Mouse (Mus musculus) gastrocnemius, adult 2 months (tissue): ENCODE measurements around the gene Ilkap. TPM values are rescaled to one million over a fixed set of nuclear protein-coding genes. Genes with fewer than 3 reads are reported as not detected.

Experiments used
- DNase-seq: peaks from one replicate; pipeline ENCODE4 v3.0.0; 2022
- H3K27ac ChIP-seq: fragments of 200-600 bp; 2 replicates; pipeline ENCODE4 v1.8.1; 2022; ENCODE audit warnings: mild to moderate bottlenecking
- H3K4me3 ChIP-seq: fragments of 200-600 bp; 2 replicates; pipeline ENCODE4 v1.8.1; 2022; ENCODE audit warnings: mild to moderate bottlenecking, moderate library complexity
- CTCF ChIP-seq: fragments of 200-600 bp; IDR thresholded peaks from 2 replicates; pipeline ENCODE4 v1.8.1; 2022; ENCODE audit warnings: antibody characterized with exemption, mild to moderate bottlenecking, moderate library complexity
- intact Hi-C: fragments of 180-260 bp; cut with DNase I; formaldehyde crosslinking; loops from one replicate; pipeline ENCODE4 v1.15.1; 2025
- total RNA-seq, 2 experiments: library from RNA; stranded (reverse); gene quantifications; 2 replicates each; pipeline ENCODE4 v1.2.3; 2021

Gene Ilkap
- total RNA-seq, 2 experiments from 2014 or later, result 38.3 to 44.6 TPM

DNA sequence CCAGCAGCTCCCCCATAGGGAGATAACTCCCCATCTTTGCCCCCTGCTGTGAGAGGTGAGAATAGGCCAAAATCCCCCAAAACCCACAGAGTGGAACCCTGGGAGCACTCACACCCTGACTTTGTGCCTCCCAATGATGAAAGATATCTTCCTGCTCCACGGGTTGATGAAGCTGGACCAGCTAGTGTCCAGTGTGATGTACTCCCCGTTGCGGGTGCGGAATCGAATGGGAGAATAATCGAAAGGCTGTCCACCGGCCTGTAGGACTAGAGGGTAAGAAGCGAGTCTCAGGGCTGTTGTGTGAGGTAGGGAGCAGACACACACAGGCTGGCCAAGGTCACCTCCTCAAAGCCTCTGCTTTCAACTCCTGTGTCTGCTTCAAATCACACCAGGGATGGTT is 36.3 kb upstream of the Ilkap start:
- intact Hi-C loops, result no loop called here
- no peak for TF ChIP-seq CTCF
- peak overlapping the region; percentile 90 for H3K27ac ChIP-seq
- DNase-seq, result no peak
- no peak overlapping the region for H3K4me3 ChIP-seq

DNA sequence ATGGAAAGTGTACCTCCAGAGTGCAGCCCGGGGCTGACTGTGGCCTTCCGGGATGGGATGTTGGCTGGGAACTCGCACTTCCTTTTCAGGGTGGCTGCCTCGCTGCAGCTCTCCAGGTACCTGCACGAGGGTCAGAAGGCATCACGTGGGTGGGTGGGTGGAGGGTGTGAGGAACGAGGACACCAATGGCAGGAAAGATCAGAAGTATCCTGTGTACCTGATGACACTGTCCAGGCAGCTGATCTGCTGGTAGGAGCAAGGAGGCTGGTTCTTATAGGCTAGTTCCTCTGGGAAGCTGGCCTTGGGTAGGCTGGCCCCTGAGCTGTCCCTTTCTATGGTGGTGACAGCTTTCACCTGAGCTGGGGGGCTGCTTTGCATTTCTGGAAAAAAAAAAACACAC is 32.1 kb upstream of the Ilkap start:
- TF ChIP-seq CTCF, result no peak
- intact Hi-C loops, result no loop called here
- no peak overlapping the region for H3K4me3 ChIP-seq
- DNase-seq, result no peak
- no peak overlapping the region for H3K27ac ChIP-seq

DNA sequence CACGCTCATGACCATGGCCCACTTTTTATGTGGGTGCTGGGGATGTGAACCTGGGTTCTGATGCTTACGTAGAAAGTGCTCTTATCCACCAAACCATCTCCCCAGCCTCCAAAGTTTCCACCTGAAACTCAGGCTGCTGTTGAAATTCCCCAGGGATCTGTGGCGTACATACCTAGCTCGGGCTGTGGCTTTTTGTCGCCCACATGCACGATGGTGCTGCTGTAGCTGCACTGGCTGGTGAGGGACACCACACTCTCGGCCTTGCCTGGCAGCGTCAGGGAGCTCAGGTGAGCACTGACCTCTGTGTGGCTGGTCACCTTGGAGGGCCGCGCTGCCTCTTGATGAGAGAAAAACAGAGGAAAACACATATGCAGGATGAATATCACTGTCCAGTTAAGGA is 30.6 kb upstream of the Ilkap start:
- intact Hi-C loops, result loop anchor here (2.0 kb wide), 1 partner anchor 30 kb away; the partner anchor contains the start of gene Per2
- TF ChIP-seq CTCF, result no peak
- no peak overlapping the region for H3K4me3 ChIP-seq
- no peak for DNase-seq
- H3K27ac ChIP-seq, result no peak overlapping the region

DNA sequence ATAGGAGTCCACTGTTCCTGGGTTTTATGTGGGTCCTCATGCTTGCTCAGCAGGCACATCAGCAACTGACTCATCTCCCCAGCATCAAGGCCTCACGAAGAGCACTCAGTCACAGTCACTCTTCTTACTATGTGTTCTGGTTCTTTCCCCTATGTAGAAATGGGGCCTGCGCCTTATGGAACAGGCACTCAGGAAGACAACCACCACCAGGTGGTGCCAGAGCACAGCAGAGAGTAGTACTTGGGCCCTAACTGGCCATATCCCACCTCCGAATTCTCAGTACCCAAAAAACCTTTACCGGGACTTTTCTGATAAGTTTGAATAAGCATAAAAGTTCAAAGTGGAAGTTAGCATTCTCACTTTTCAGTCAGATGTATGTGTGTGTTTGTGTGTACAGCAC is 30.0 kb upstream of the Ilkap start:
- DNase-seq, result peak; percentile 90
- no peak overlapping the region for H3K27ac ChIP-seq
- no peak; the same call in 1 of the 2 replicates for TF ChIP-seq CTCF
- H3K4me3 ChIP-seq, result no peak overlapping the region
- intact Hi-C loops, result loop anchor here (1.0 to 2.0 kb wide), 2 partner anchors 30 to 55 kb away; partner anchors contain the start of gene Per2

DNA sequence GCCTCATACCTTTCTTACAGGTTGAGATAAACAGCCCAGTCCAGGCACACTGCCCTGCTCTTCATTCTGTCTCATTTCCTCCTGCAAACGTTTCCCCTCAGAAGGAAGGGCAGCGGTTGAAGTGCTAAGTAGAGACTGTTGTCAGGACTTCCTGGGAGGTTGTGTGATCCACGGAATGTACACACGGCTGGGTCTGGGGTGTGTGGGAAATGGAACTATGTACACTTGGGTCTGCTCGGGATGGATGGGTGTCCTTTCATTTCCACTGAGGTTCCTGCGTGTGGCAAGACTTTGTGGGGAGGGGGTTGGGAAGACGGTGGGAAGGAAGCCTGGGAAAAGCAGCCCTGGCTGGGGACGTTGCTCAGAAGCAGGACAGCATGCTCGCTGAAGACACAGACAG is 27.8 kb upstream of the Ilkap start:
- Histone ChIP-seq H3K4me3 (no peak overlapping the region), H3K27ac (no peak overlapping the region)
- no peak for TF ChIP-seq CTCF
- DNase-seq, result no peak
- intact Hi-C loops, result no loop called here

DNA sequence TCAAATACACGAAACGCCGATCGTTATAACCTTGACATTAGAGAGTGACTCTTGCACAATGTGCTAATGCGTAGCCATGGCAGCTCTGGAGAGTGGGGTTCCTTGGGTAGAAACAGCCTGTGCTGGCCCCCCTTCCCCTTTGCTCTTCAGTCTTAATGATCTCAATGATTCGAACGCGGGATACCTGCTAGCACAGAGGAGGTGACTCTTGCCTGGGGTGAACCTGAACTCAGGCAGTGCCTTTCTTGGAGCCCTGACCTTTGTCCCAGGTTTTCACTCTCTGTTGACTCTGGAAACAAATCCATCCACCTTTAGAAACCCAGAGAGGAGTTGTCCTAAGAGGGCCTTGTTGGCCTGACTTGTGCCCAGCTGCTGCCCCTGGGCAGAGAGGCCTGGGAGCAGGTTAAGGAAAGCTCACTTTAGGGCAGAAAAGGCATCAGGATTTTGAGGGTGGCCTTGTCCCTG is 22.0 kb upstream of the Ilkap start:
- no peak overlapping the region for H3K27ac ChIP-seq
- H3K4me3 ChIP-seq, result no peak overlapping the region
- no peak for TF ChIP-seq CTCF
- no peak for DNase-seq
- intact Hi-C loops, result no loop called here

DNA sequence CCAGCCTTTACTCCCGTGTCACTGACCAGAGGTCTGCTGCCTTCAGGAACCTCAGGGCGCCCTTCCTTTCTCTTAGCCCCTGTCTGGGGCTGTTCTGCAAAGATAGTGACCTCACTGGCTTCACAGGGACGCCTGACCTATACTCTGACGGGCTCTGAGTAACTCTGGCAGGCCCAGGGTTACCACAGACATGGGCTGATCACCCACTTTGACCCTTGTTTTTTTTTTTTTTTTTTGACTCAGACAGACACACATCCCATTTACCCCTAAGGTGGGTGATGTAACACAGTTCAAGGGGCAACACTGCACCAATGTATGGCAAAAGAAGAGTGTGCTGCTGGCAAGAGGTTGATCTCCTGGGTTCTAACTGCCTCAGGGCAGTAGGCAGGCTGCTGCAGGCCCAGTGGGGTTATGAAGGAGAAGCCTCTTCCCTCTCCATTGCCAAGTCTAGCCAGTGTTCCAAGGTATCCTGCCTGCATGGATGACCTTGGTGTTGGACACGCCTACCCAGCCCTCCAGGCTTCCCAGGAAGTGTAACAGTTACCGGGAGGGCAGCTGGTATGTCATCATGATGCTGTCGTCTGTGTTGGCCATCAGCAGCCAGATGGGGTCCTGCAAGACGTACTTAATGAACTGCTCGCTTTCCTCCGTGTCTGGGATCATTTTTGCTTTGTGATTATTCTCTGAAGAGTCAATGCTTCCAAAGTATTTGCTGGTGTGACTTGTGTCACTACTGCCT is 21.4 kb upstream of the Ilkap start:
- no peak overlapping the region for H3K4me3 ChIP-seq
- no peak overlapping the region for H3K27ac ChIP-seq
- no peak for DNase-seq
- intact Hi-C loops, result no loop called here
- TF ChIP-seq CTCF, result no peak

DNA sequence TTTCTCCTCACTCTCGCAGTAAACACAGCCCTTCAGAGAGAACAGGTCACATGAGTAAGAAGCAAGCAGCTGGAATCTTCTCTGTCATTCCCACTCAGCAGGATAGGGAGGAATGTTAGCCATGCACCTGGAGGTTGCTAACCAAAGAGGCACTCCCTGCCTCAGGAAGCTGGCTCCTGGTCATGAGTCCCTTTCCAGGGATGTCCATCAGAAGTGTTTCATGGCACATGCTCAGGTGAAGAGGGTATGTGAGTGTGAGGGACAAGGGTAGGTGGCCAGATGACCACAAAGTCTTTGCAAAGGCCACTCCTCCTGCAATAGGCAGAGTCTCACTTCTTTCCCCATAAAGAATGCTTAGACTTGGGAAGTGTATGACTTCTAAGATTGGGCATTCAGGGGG is 19.4 kb upstream of the Ilkap start:
- no peak for TF ChIP-seq CTCF
- intact Hi-C loops, result no loop called here

DNA sequence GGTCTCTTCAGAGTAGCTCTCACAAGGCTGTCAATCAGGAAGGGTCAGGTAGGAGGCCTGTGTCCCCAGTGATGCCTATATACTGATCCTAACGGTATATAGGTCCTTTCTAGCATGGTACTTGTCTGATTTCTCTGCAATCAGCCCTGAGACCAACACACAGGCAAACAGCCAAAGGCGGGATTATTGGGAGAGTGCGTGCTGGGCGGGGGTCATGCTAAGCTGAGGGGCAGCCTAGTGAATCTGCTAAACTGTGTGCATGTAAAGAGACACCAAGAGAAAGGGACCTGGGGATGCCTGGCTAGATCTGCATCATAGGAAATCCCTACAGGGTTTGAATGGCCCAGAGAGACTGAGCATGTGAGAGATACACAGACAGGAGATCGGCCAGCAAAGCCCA is 16.7 kb upstream of the Ilkap start:
- intact Hi-C loops, result no loop called here
- H3K27ac ChIP-seq, result no peak overlapping the region
- TF ChIP-seq CTCF, result no peak
- no peak overlapping the region for H3K4me3 ChIP-seq
- no peak for DNase-seq

More for the DNA sequence above, 19.4 kb upstream of the Ilkap start:
- Histone ChIP-seq H3K27ac (no peak overlapping the region), H3K4me3 (no peak overlapping the region)
- DNase-seq, result no peak

DNA sequence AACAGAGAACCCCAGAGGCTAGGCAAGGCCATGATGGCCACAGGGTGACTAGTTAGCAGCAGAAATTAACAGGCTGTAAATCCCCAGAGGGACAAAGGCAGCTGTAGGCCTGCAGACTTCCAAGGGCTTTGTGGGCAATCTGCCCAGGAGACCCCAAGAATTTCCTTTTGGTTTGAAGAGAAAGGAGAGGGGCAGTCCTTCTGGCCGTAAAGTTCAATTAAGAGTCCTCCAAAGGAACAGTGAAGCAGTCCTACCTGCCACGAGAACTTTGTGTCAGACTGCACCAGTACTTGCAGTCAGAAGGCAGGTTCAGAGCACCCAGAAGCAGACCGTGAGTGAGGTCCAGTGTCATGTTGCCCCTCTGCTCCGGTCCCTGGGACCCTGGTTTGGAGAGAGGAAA is 16.3 kb upstream of the Ilkap start:
- intact Hi-C loops, result no loop called here
- TF ChIP-seq CTCF, result no peak
- DNase-seq, result no peak
- H3K27ac ChIP-seq, result no peak overlapping the region
- peak overlapping the region; percentile 95 for H3K4me3 ChIP-seq

DNA sequence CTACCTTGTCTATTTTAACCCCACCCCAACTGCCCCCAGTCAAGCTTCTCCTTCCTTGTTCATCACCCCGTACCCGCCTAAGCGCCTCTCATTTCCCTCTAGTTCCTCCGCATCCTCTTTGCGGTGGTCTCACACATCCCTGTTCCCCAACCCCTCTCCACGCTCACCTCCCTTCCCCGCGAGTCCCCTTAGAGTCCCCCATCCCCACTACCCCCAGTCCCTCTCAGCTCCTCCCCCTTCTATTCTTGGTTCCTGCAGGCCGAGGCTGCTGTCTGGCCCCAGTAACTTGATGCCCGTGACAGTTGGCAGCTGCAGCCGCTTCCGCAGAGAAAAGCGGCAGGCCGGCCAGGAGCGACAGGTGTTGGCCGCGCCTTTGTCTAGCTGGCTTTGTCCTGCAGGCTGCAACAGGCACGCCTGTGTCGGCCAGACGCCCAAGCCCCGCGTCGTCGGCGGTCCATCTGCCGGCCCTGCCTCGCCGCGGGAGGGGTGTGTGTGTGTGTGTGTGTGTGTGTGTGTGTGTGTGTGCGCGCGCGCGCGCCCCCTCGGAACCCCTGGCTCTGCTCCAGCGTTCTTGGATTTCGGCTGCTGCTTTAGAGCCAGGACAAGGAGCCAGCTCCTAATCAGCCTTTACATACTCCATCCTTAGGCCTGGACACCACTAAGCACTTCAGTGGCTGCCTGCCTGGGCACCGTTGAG is 15.4 kb upstream of the Ilkap start, which contains the start of gene Hes6:
Gene Hes6 (minus strand): TSS at position 141 of the 697 bp plus-strand sequence.
- intact Hi-C loops, result no loop called here
- TF ChIP-seq CTCF, result no peak
- Histone ChIP-seq H3K27ac (peak within 1 kb of the TSS; percentile 83), H3K4me3 (peak within 1 kb of the TSS; percentile 95)
- DNase-seq, result peak; percentile 94

DNA sequence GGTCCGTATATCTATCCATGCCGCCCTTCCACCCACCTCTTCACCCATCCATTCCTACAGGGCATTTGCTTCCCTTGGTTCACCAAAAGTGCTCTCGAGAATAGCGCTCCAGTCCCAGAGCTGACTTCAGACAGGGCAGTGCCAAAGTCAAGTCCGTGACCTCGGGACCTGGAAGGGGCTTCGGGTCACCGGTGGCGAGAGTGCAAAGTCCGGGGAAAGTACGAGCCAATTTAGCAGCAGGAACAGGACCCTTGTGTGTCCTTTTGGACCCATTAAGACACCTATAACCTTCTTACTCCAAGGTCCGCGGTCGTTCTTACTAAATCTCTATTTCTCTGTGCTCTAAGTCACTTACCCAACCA is 14.9 kb upstream of the Ilkap start:
- H3K27ac ChIP-seq, result peak overlapping the region; percentile 83
- peak; percentile 49 for DNase-seq
- no peak for TF ChIP-seq CTCF
- intact Hi-C loops, result no loop called here
- peak overlapping the region; percentile 95 for H3K4me3 ChIP-seq

DNA sequence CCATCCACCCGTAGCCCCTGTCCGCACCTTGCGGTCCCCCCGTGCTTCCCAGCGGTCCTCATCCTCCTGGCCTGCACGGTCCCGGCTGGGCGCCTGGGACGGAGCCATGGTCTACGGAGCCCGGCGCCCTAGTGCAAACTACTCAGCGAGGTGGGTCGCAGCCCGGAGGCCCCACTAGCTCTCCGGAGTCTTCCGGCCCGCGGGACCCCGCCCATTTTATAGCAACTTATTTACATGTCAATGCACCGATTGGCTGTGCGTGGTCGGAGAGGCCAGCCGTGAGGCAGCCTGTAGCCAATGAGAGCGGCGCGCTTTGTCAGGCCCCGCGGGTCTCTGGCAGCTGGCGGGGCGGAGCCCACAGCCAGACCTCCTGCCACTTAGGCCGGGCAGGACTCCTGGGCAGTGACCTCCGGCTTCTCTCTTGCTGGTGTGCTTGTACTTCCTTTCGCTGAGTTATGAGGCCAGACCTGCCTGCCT is 14.5 kb upstream of the Ilkap start:
- Histone ChIP-seq H3K4me3 (peak overlapping the region; percentile 95), H3K27ac (peak overlapping the region; percentile 83)
- TF ChIP-seq CTCF, result no peak
- DNase-seq, result peak; percentile 97
- intact Hi-C loops, result no loop called here
